Mouse (Mus musculus): ENCODE data around the gene Slc22a3. TPM values are rescaled to one million over a fixed set of nuclear protein-coding genes. Genes with fewer than 3 reads are reported as not detected.

The Slc22a3 gene
- polyA plus RNA-seq, 1 experiment, result 1.5 TPM

DNA sequence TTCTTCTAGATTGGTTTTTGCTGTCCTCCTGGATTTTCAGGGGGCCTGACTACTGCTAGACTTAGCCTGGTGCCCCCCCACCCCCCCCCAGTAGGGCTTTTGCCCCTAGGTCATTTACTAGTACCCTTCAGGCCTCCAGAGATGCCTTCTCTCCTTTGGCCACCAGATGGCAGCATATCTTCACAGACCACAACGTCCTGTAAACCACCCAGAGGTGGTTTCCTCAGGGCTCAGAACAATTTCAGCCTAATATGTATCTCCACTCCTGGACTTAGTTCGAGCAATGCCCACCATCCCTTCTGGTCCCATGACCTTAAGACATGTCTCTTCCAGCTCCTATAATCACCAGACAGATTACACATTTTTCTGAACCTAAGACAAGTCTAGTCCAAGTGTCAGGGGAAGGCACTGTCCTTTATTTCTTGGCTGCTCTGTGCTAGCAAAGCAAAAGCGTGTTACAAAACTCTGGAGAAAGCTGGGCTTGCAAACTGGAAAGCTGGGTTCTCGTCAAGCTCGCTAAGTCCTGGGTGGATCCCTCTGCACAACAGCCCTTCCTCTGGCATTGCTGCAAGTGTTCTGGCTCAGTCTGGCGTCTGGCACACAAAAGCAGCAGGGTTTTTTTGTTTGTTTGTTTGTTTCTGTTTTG is 91.1 kb downstream of the Slc22a3 start:
- peaks cover 4% of the 10 kb centered on the region; the same call in 1 of the 2 replicates for H3K4me1 ChIP-seq (ENCODE audit: control insufficient read depth, insufficient read depth, low read length)
- no peak overlapping the region for H3K4me3 ChIP-seq (ENCODE audit: insufficient read depth, low read length)
- H3K27ac ChIP-seq (ENCODE audit: insufficient read depth, low read length), result no peak overlapping the region
- TF ChIP-seq POLR2A (IDR thresholded peaks at IDR 0.05; ENCODE audit: extremely low read depth, insufficient read depth, low read length), result no peak
- peak; percentile 82 for TF ChIP-seq CTCF (IDR thresholded peaks at IDR 0.05; ENCODE audit: extremely low read depth, insufficient read depth, low read length)

GRCm38 (mm10) chr17:12415741-12416140 is 91.8 kb downstream of the Slc22a3 start:
- Histone ChIP-seq H3K4me1 (ENCODE audit: control insufficient read depth, insufficient read depth, low read length) (peaks cover 4% of the 10 kb centered on the region; the same call in 1 of the 2 replicates), H3K27ac (ENCODE audit: insufficient read depth, low read length) (no peak overlapping the region), H3K4me3 (ENCODE audit: insufficient read depth, low read length) (no peak overlapping the region)
- TF ChIP-seq CTCF (IDR thresholded peaks at IDR 0.05; ENCODE audit: extremely low read depth, insufficient read depth, low read length), result no peak
- TF ChIP-seq POLR2A (IDR thresholded peaks at IDR 0.05; ENCODE audit: extremely low read depth, insufficient read depth, low read length), result no peak

DNA sequence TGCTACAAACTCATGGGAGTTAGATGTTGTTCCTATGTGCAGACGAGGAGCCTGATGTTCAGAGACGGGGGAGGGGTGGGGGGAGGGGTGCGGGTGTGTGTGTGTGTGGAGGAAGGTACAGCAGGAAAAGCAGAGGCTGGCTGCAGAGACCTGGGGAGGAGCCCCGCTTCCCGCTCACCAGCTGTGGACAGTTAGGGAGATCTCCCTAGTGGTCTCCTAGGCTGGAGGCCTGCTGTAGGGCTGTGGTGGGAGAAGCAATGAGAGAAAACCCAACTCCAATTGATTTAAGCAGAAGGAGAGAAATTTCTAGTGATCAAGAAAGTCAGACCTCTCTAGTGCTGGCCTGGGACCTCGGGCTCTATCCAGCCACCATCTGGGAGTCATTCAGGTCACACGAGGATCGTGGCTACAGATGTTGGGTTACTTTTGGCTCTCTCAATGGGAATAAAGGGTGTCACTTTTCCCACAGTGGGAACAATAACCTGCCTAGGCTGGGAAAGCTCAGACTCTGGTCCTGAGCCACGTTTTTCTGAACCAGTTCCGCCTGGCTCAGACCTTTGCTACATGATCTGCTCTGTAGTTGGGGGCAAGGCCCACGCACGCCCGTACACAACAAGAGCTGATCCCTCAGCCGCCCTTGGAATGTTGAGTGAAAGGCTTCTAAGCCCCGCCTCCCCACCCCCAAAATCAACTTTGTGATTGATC is 92.3 kb downstream of the Slc22a3 start:
- peaks cover 4% of the 10 kb centered on the region; the same call in 1 of the 2 replicates for H3K4me1 ChIP-seq (ENCODE audit: control insufficient read depth, insufficient read depth, low read length)
- H3K4me3 ChIP-seq (ENCODE audit: insufficient read depth, low read length), result no peak overlapping the region
- no peak for TF ChIP-seq POLR2A (IDR thresholded peaks at IDR 0.05; ENCODE audit: extremely low read depth, insufficient read depth, low read length)
- no peak overlapping the region for H3K27ac ChIP-seq (ENCODE audit: insufficient read depth, low read length)

- no peak overlapping the region for H3K27ac ChIP-seq (ENCODE audit: insufficient read depth, low read length)
- peaks cover 4% of the 10 kb centered on the region; the same call in 1 of the 2 replicates for H3K4me1 ChIP-seq (ENCODE audit: control insufficient read depth, insufficient read depth, low read length)
- TF ChIP-seq CTCF (IDR thresholded peaks at IDR 0.05; ENCODE audit: extremely low read depth, insufficient read depth, low read length), result no peak
- no peak for TF ChIP-seq POLR2A (IDR thresholded peaks at IDR 0.05; ENCODE audit: extremely low read depth, insufficient read depth, low read length)
- H3K4me3 ChIP-seq (ENCODE audit: insufficient read depth, low read length), result no peak overlapping the region
These were observed 94.6 kb downstream of the Slc22a3 start for GRCm38 (mm10) chr17:12412891-12413237.

- H3K27ac ChIP-seq (ENCODE audit: insufficient read depth, low read length), result no peak overlapping the region
- TF ChIP-seq POLR2A (IDR thresholded peaks at IDR 0.05; ENCODE audit: extremely low read depth, insufficient read depth, low read length) (no peak), CTCF (IDR thresholded peaks at IDR 0.05; ENCODE audit: extremely low read depth, insufficient read depth, low read length) (no peak)
- peaks cover 4% of the 10 kb centered on the region; the same call in 1 of the 2 replicates for H3K4me1 ChIP-seq (ENCODE audit: control insufficient read depth, insufficient read depth, low read length)
- H3K4me3 ChIP-seq (ENCODE audit: insufficient read depth, low read length), result no peak overlapping the region
These were observed 95.2 kb downstream of the Slc22a3 start for GRCm38 (mm10) chr17:12412181-12412890.

DNA sequence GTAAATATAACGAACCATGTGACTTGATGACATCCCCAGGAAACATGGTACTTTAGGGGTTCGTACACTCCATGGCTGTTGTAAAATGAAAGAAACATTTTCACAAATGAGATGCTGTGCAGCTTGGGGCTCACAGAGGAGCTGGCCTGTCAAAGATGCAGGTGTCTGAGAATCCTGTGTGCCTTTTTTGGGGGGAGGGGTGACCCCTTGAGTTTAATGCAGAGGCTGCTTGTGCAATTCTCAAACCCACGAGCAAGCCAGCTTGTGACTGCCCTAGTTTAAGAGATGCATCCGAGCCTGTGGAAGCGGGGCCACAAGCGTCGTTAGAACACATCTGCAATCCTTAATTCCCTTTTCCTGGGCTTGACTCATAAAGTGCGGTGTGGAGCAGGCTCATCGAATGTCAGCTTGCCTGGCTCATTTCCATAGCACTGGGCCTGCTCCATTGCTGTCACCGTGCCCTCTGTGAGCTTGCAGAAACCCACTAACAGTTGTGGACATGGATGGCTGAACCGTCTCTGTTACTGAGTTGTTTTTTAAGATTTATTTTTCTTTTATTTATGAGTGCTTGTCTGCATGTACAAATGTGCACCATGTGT is 98.1 kb downstream of the Slc22a3 start:
- Histone ChIP-seq H3K27ac (ENCODE audit: insufficient read depth, low read length) (no peak overlapping the region), H3K4me3 (ENCODE audit: insufficient read depth, low read length) (no peak overlapping the region), H3K4me1 (ENCODE audit: control insufficient read depth, insufficient read depth, low read length) (no peaks in the 10 kb centered on the region)
- TF ChIP-seq CTCF (IDR thresholded peaks at IDR 0.05; ENCODE audit: extremely low read depth, insufficient read depth, low read length) (no peak), POLR2A (IDR thresholded peaks at IDR 0.05; ENCODE audit: extremely low read depth, insufficient read depth, low read length) (no peak)

DNA sequence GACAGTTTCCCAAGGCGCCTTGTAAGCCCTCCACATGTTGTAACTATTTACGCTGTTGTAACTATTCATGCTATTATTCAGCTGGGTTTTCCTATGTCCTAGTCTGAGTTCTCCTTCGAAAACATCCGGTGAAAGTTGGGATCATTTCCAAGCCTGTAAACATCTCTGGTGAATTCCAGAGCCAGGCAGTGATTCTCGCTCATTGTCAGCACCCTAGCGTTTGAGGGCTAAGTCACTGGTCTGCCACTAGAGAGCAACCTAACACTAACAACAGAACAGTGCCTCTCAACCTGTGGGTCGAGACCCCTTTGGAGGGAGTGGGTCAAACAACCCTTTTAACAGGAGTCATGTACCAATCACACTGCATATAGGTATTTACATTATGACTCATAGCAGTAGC is 104.1 kb downstream of the Slc22a3 start:
- no peak overlapping the region for H3K4me3 ChIP-seq (ENCODE audit: insufficient read depth, low read length)
- H3K4me1 ChIP-seq (ENCODE audit: control insufficient read depth, insufficient read depth, low read length), result no peaks in the 10 kb centered on the region
- TF ChIP-seq CTCF (IDR thresholded peaks at IDR 0.05; ENCODE audit: extremely low read depth, insufficient read depth, low read length) (no peak), POLR2A (IDR thresholded peaks at IDR 0.05; ENCODE audit: extremely low read depth, insufficient read depth, low read length) (no peak)
- no peak overlapping the region for H3K27ac ChIP-seq (ENCODE audit: insufficient read depth, low read length)

- H3K4me1 ChIP-seq (ENCODE audit: control insufficient read depth, insufficient read depth, low read length), result no peaks in the 10 kb centered on the region
- no peak for TF ChIP-seq CTCF (IDR thresholded peaks at IDR 0.05; ENCODE audit: extremely low read depth, insufficient read depth, low read length)
- TF ChIP-seq POLR2A (IDR thresholded peaks at IDR 0.05; ENCODE audit: extremely low read depth, insufficient read depth, low read length), result no peak
- H3K27ac ChIP-seq (ENCODE audit: insufficient read depth, low read length), result no peak overlapping the region
- no peak overlapping the region for H3K4me3 ChIP-seq (ENCODE audit: insufficient read depth, low read length)
These were observed 111.3 kb downstream of the Slc22a3 start for GRCm38 (mm10) chr17:12396163-12396677.

GRCm38 (mm10) chr17:12388239-12388638 is 119.3 kb downstream of the Slc22a3 start:
- H3K27ac ChIP-seq (ENCODE audit: insufficient read depth, low read length), result no peak overlapping the region
- no peaks in the 10 kb centered on the region for H3K4me1 ChIP-seq (ENCODE audit: control insufficient read depth, insufficient read depth, low read length)

More at GRCm38 (mm10) chr17:12388239-12388638, 119.3 kb downstream of the Slc22a3 start:
- no peak overlapping the region for H3K4me3 ChIP-seq (ENCODE audit: insufficient read depth, low read length)
- no peak for TF ChIP-seq CTCF (IDR thresholded peaks at IDR 0.05; ENCODE audit: extremely low read depth, insufficient read depth, low read length)
- TF ChIP-seq POLR2A (IDR thresholded peaks at IDR 0.05; ENCODE audit: extremely low read depth, insufficient read depth, low read length), result no peak

All from cortical plate, adult 2 months (tissue).